Mouse (Mus musculus): ENCODE data around the gene Pak3. TPM values are rescaled to one million over a fixed set of nuclear protein-coding genes. Genes with fewer than 3 reads are reported as not detected.
"Not testable (repeated sequence)": the region's sequence is repeated elsewhere in the genome, so short reads cannot be mapped to it uniquely, and the experiment has no call there.

Pak3 gene
- 10 to 100 TPM; 20.9 to 21.7 TPM for total RNA-seq (2021)
- long read RNA-seq, experiment 1, partial matches to known transcripts, result 0 of 12 reads
- long read RNA-seq, experiment 1, other reads (novel, unspliced or antisense), result 12 of 12 reads
- long read RNA-seq, experiment 2, partial matches to known transcripts, result 1 of 6 reads
- long read RNA-seq, experiment 2, other reads (novel, unspliced or antisense), result 5 of 6 reads

- DNase-seq, result peak; percentile 3
Measured at GRCm38 (mm10) chrX:143518168-143518901, at the start of gene Pak3. Gene Pak3, plus strand, starts transcription at chrX:143518591.

GRCm38 (mm10) chrX:143482866-143483265 lies 35.5 kb upstream of the Pak3 start:
- DNase-seq, result peak; percentile 100

DNA sequence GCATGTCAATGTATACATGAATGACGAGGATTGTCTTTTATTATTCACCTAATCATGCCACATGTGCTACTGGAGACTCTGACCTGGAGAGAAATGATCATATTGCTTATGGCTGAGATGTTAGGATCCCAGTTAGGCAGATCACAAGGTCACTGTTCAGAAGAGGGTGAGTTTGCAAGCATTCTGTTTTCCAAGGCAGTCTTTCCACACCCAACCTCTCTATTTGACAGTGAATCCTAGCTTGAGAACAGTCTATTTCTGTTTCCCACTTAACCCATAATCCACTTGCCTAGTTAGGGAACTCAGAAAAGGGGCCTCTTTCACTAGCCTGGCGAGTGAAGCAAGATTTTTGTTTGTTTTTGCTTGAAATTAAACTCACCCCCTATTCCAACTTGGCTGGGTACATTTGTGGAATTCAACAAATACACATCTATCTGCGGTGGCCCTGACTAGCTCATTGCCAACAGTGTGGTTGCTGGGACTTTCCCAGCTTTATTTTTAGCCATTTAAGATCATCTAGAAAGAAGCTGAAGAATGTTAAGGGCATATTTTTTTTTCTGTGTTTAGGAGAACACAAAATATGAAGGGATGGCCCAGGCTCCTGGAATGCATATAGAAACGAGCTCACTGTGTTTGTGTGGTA lies 17.2 kb upstream of the Pak3 start:
- no peak for DNase-seq

GRCm38 (mm10) chrX:143501776-143502365 lies 16.5 kb upstream of the Pak3 start:
- DNase-seq, result no peak

DNA sequence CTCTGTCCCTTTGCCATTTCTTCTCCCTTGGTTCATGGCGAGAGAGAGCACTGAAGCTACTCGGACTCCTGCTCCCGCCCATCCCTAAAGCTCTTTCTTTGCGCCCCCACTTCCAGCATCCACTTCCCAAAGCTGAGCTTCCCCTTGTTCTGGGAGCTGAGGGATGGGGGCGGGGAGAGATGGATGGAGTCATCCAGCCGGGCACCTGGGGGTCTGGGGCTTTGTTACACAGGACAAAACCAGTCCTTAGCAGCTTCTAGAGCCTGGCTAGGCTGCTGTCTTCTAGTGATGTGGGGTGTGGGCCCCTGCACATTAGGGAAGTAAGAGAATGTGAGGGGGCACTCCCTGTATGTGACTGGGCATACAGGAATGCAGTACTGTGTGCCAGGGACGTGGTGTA lies 526 bp downstream of the Pak3 start:
- no peak for DNase-seq

GRCm38 (mm10) chrX:143519454-143519853 lies 1.1 kb downstream of the Pak3 start:
- not testable (repeated sequence) for DNase-seq

DNA sequence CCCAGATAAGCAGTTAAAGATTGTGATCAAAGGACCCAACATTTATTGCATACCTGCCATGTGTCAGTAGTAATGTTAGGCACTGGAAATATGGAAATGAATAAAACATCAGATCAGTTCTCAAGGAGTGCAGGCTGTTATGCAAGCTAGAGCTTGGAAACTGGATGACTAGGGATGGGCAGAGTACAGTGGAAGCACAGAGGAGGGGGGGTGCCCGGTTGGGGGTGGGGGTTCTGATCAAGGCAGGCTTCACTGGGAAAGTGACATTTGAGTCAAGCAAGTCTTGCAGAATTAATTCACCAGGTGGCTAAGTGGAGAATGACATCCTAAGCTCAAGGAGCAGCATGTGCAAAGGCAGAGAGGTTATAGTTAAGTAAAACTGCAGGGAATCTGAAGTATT lies 1.8 kb downstream of the Pak3 start:
- DNase-seq, result no peak

- no peak for DNase-seq
Measured at GRCm38 (mm10) chrX:143532331-143532730, 13.9 kb downstream of the Pak3 start.

DNA sequence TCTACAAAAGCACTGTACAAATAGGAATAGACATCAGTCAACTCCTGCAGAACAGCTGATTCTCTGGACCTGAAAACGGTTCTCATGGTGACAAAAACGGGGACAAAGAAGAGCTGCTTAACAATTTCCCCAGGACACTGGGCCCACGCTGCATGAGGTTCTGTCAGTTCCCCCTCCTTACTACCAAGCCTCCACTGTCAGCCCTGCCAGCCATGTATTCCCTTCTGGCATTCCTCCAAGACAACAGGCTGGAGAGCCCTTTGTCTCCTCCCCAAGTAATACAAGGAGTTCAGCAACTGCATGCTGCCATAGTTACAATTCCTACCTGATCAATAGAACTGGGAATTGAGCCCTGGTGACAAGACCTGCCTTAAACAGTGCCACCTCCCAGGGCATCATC lies 15.2 kb downstream of the Pak3 start:
- no peak for DNase-seq

DNA sequence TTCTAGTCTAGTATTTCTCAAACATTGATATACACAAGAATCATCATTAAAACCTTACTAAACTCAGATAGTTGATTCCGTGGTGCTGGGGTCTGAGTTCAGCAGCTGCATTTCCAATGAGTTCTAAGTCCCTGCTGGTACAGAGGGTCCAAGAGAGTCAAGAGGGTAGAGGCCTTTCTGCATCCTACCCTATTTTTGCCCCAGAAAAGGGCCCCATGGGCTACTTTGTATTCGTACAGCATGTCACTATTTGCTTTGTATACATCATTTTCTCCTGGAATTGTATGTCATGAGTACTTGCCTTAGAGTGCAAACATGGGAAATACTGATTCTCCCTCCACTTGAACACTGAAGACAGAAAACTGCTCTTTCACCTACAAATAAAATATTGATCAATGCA lies 24.4 kb downstream of the Pak3 start:
- DNase-seq, result no peak

DNA sequence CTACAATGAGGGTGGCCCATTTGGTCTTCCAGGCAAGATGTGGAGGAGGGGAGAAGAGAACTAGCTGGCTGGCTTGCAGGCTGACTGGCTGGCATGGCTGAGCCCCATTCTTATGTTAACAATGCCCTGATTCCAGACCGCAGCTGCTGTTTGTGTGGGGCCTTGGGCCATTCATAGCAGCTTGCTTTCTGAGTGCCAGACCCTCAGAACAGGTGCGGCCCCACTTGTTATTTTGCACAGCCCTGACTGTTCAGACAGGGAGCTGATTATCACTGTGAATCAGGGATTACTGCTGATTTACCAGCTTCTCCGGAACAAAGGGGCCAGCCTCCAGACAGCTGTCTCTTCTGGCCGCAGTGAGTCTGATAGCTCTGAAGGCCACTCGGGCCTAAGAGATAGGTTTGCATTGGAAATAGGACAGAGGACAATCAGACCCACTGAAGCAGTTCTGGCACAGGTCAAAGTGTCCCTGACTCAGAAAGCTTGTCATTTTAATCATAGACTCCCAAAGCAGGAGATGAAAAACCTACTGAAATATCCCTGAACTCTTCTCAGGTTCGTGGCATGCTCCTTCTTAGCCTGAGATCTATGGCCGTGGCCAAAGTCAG lies 24.9 kb downstream of the Pak3 start:
- peak; percentile 23 for DNase-seq

GRCm38 (mm10) chrX:143573691-143574090 lies 55.3 kb downstream of the Pak3 start:
- peak; percentile 6 for DNase-seq

GRCm38 (mm10) chrX:143579925-143580324 lies 61.5 kb downstream of the Pak3 start:
- no peak for DNase-seq

DNA sequence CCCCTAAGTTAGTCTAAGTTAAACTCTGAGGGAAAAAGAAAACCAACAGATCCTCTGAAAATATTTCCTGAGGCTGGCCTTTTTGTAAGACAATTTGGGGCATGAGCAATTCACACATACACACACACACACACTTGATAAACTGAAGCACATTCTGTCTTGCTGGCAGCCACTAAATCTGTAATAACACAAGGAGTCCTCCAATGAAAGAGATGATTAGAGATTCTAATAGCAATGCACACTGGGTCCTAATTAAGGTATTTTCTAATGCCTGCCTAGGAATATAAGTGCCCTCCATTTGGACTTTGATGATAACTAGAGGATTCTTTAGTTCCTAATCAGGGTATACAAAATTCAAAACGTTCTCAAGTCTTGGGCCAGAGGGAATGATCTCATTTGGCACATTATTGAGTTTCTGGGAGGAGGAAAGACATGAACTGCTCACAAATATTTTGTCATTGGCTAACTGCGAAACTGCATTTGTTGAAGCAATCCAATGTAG lies 62.1 kb downstream of the Pak3 start:
- no peak for DNase-seq

DNA sequence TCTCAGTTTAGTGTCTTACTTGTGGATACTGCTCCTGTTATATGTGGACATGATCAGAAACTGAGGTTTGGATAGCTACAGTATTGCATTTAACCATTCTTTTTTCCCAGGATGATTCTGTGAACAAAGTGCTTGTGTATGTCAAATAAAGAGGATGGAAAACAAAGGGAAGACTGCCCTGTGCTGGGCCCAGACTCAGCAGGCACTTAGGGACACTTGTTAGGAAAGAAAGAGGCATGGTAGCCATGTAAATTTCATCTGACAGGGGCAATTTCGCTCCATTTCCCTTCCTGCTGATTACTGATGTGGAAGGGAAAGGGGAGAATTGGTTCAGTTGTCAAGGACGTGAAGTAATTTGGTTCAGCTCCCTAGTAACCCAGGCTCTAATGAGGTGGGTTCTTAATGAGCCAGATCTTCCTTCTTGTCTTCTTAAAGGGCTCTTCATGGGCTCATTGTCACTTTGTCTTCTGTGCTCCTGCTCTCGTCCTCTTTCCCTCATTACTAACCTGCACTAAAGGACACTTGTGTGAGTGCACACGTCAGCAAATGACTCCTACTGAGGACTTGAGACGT lies 88.6 kb downstream of the Pak3 start:
- DNase-seq, result no peak

GRCm38 (mm10) chrX:143618734-143619133 lies 100.3 kb downstream of the Pak3 start:
- no peak for DNase-seq

DNA sequence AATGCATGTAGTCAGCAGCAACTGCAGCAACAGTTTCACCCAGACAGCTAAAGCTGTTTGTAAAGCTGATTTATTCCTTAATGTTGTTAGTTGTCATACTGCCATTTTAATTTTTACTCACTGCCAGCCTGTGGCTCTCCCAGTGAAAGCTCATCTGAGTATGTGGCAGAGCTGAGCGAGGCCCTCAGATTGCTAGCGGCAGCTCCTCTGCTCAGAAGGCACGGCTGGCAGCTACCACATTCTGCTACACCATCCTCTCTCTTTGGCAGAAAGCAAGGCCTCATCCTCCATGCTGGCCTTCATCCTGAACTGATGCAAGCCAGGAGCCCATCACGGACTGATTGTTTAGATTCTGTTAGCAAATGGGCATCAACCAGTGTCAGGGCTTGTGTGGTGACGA lies 109.4 kb downstream of the Pak3 start:
- DNase-seq, result no peak

DNA sequence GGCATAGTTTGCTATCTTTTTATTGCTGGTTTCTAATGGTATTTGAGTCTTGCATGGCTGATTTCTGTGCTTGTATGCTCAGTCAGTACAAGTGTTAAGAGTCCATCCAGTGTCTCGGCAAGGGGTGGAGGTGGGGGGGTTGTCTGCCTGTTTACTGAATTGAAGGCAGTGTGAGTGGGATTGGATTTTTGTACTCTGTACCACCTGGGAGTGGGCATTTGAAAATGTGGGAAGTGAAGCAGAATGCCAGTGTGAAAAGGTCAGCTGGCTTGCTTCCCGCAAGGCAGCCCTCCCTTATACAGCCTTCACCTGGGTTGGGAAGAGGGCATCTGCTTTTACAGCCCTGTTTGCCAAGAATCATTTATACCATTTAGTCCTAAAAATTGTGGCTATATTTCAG lies 125.5 kb downstream of the Pak3 start:
- no peak for DNase-seq

DNA sequence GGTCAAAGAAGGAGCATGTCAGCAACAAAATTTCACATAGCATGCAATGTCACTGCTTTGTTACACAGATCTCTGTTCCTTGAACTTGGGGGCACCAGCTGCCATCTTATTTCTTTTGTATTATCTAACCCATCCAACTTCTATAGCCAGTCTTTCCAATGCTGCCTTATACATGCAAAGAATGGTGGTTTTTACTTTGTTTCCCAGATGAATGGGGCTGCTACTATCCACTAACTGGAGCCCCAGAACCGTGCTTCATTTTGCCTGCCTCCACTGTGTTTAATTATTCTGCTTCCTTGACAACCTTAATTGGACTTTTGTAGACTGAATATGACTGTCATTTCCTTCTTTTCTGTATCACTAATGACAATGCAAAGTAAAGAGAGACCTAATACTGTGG lies 126.4 kb downstream of the Pak3 start:
- DNase-seq, result no peak

GRCm38 (mm10) chrX:143654308-143655176 lies 136.2 kb downstream of the Pak3 start:
- no peak for DNase-seq

GRCm38 (mm10) chrX:143655177-143655492 lies 136.7 kb downstream of the Pak3 start:
- no peak for DNase-seq
